Comparison of ENCODE assay signal across 19 mouse cellular contexts in the genomic region with DNA sequence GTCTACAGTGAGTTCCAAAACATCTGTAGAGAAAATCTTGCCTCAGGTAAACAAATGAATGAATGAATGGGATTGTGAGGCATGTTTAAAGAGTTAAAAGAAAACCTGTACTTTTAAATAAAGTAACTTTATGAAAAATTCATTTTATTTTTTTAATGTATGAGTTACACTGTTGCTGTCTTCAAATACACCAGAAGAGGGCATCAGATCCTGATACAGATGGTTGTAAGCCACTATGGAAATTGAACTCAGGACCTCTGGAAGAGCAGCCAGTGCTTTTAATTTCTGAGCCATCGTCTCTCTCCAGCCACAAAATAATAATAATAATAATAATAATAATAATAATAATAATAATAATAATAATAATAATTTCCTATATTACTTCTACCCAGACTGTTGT. TPM values are rescaled to one million over a fixed set of nuclear protein-coding genes. Genes with fewer than 3 reads are reported as not detected.
A peak's percentile ranks its signal among the peaks of the same experiment; 100 is the strongest.
DNase-seq lines count a peak whose midpoint lies in the region; ATAC-seq and TF ChIP-seq lines count a peak whose summit lies in the region.
"Had no signal": no experiment of that assay in that cellular context is flagged by ENCODE, and none has a peak within 500 bp of the region (broad histone marks: within the 10 kb centered on the region; RNA-seq: fewer than 3 reads in every experiment).

No protein-coding gene starts in this region.

- H3K4me3 ChIP-seq in forebrain, postnatal 0 days (ENCODE audit: low read depth, low read length), result no peak overlapping the region
- H3K4me3 ChIP-seq in forebrain, embryonic 13.5 days, result no peak overlapping the region
- H3K4me3 ChIP-seq in liver, embryonic 13.5 days (replicated peaks), result peak overlapping the region; percentile 93
- no peak overlapping the region for H3K4me3 ChIP-seq in liver, embryonic 11.5 days (ENCODE audit: low read depth, low read length)
- H3K4me3 ChIP-seq in stomach, postnatal 0 days (ENCODE audit: low read depth, low read length), result no peak overlapping the region
- H3K4me3 ChIP-seq: hindbrain, embryonic 12.5 days; intestine, embryonic 15.5 days; limb, embryonic 13.5 days; neural tube, embryonic 13.5 days had no signal

- H3K9ac ChIP-seq in forebrain, postnatal 0 days, result no peak overlapping the region
- no peak overlapping the region for H3K9ac ChIP-seq in forebrain, embryonic 13.5 days
- peak overlapping the region; percentile 97; the same call in 1 of the 2 replicates for H3K9ac ChIP-seq in liver, embryonic 13.5 days
- no peak overlapping the region for H3K9ac ChIP-seq in liver, embryonic 11.5 days (ENCODE audit: low read depth, low read length)
- H3K9ac ChIP-seq in stomach, postnatal 0 days (ENCODE audit: low read length), result no peak overlapping the region
- H3K9ac ChIP-seq: hindbrain, embryonic 12.5 days; intestine, embryonic 15.5 days; limb, embryonic 13.5 days; neural tube, embryonic 13.5 days had no signal

- no peaks in the 10 kb centered on the region for H3K27me3 ChIP-seq in forebrain, postnatal 0 days (ENCODE audit: insufficient read depth, low read length)
- H3K27me3 ChIP-seq in forebrain, embryonic 13.5 days, result no peaks in the 10 kb centered on the region
- no peaks in the 10 kb centered on the region for H3K27me3 ChIP-seq in liver, embryonic 13.5 days
- no peaks in the 10 kb centered on the region for H3K27me3 ChIP-seq in liver, embryonic 11.5 days (replicated peaks; ENCODE audit: control insufficient read depth, insufficient read depth, low read length)
- no peaks in the 10 kb centered on the region for H3K27me3 ChIP-seq in stomach, postnatal 0 days (ENCODE audit: control insufficient read depth, insufficient read depth, low read length)
- H3K27me3 ChIP-seq: hindbrain, embryonic 12.5 days; intestine, embryonic 15.5 days; limb, embryonic 13.5 days; neural tube, embryonic 13.5 days had no signal

- H3K9me3 ChIP-seq in forebrain, postnatal 0 days (ENCODE audit: low read length), result no peaks in the 10 kb centered on the region
- H3K9me3 ChIP-seq in forebrain, embryonic 13.5 days (replicated peaks), result no peaks in the 10 kb centered on the region
- H3K9me3 ChIP-seq in liver, embryonic 13.5 days (replicated peaks), result no peaks in the 10 kb centered on the region
- no peaks in the 10 kb centered on the region for H3K9me3 ChIP-seq in liver, embryonic 11.5 days (ENCODE audit: control insufficient read depth, low read length)
- H3K9me3 ChIP-seq in stomach, postnatal 0 days (ENCODE audit: control insufficient read depth, low read length), result no peaks in the 10 kb centered on the region
- H3K9me3 ChIP-seq: hindbrain, embryonic 12.5 days; intestine, embryonic 15.5 days; limb, embryonic 13.5 days; neural tube, embryonic 13.5 days had no signal

- TF ChIP-seq CTCF in forebrain, postnatal 0 days (IDR thresholded peaks at IDR 0.05; ENCODE audit: low read depth), result 0 out of 2 replicates have a peak, but pooled peaks have one; percentile 13
- peak; percentile 52 for TF ChIP-seq CTCF in stomach, postnatal 0 days (IDR thresholded peaks at IDR 0.05; ENCODE audit: low read depth)

- ATAC-seq in forebrain, postnatal 0 days, result no peak
- no peak for ATAC-seq in forebrain, embryonic 13.5 days
- no peak for ATAC-seq in liver, embryonic 13.5 days (ENCODE audit: low read depth)
- no peak for ATAC-seq in liver, embryonic 11.5 days (replicated peaks; ENCODE audit: low FRiP score)
- no peak for ATAC-seq in stomach, postnatal 0 days (ENCODE audit: low FRiP score, low TSS enrichment)
- ATAC-seq: intestine, embryonic 15.5 days had no signal

- peaks cover 3% of the 10 kb centered on the region; the same call in 1 of the 2 replicates for H3K4me1 ChIP-seq in forebrain, postnatal 0 days (ENCODE audit: insufficient read depth)
- peaks cover 14% of the 10 kb centered on the region for H3K4me1 ChIP-seq in forebrain, embryonic 13.5 days
- H3K4me1 ChIP-seq in liver, embryonic 13.5 days (replicated peaks), result peaks cover 51% of the 10 kb centered on the region
- peaks cover 16% of the 10 kb centered on the region for H3K4me1 ChIP-seq in liver, embryonic 11.5 days (replicated peaks; ENCODE audit: control insufficient read depth, insufficient read depth, low read length)
- 0 out of 2 replicates have a peak, but pooled peaks cover 4% of the 10 kb centered on the region for H3K4me1 ChIP-seq in stomach, postnatal 0 days (replicated peaks; ENCODE audit: control insufficient read depth, insufficient read depth)
- H3K4me1 ChIP-seq: intestine, embryonic 15.5 days had no signal

- WGBS in forebrain, postnatal 0 days, result 90% methylated on average over 1 of the region's 1 CpGs
- WGBS in forebrain, embryonic 13.5 days, result 81% methylated on average over 1 of the region's 1 CpGs
- WGBS in liver, embryonic 13.5 days (ENCODE audit: insufficient replicate concordance), result 81% methylated on average over 1 of the region's 1 CpGs
- WGBS in liver, embryonic 11.5 days, result 82% methylated on average over 1 of the region's 1 CpGs
- 83% methylated on average over 1 of the region's 1 CpGs for WGBS in stomach, postnatal 0 days

- H3K36me3 ChIP-seq in forebrain, postnatal 0 days (ENCODE audit: insufficient read depth), result 0 out of 2 replicates have a peak, but pooled peaks cover 3% of the 10 kb centered on the region
- H3K36me3 ChIP-seq in forebrain, embryonic 13.5 days (ENCODE audit: poor library complexity, severe bottlenecking), result peaks cover 26% of the 10 kb centered on the region
- peaks cover 59% of the 10 kb centered on the region for H3K36me3 ChIP-seq in liver, embryonic 13.5 days
- peaks cover 13% of the 10 kb centered on the region for H3K36me3 ChIP-seq in liver, embryonic 11.5 days (ENCODE audit: control insufficient read depth, insufficient read depth, low read length)
- H3K36me3 ChIP-seq in stomach, postnatal 0 days (ENCODE audit: control insufficient read depth, insufficient read depth, low read length), result peaks cover 8% of the 10 kb centered on the region; the same call in 1 of the 2 replicates

- H3K4me2 ChIP-seq in forebrain, postnatal 0 days (ENCODE audit: low read depth), result no peak overlapping the region
- no peak overlapping the region for H3K4me2 ChIP-seq in forebrain, embryonic 13.5 days
- peak overlapping the region; percentile 74 for H3K4me2 ChIP-seq in liver, embryonic 13.5 days
- H3K4me2 ChIP-seq in liver, embryonic 11.5 days, result no peak overlapping the region
- no peak overlapping the region for H3K4me2 ChIP-seq in stomach, postnatal 0 days (replicated peaks; ENCODE audit: low read depth)
- H3K4me2 ChIP-seq: hindbrain, embryonic 12.5 days; intestine, embryonic 15.5 days; limb, embryonic 13.5 days; neural tube, embryonic 13.5 days had no signal

- no peak for TF ChIP-seq EP300 in stomach, postnatal 0 days (optimal IDR thresholded peaks at IDR 0.05)

- no peak for DNase-seq in forebrain, postnatal 0 days
- DNase-seq in liver, embryonic 13.5 days, result no peak
- no peak for DNase-seq in liver, embryonic 11.5 days (ENCODE audit: low spot score)
- peak; percentile 30 for DNase-seq in NIH3T3 (ENCODE audit: low read depth)
- DNase-seq in stomach, postnatal 0 days (ENCODE audit: low spot score), result no peak
- DNase-seq in adrenal gland, postnatal 14 days, result no peak
- DNase-seq: adrenal gland, postnatal 25 days; B cell, adult 2 months; cerebellum, adult 18-20 months; heart, adult 18-20 months; kidney, postnatal 10 days; layer of hippocampus, adult 9-11 months; lung, postnatal 10 days; thymus, postnatal 14 days had no signal

- no peak overlapping the region for H3K27ac ChIP-seq in forebrain, postnatal 0 days (ENCODE audit: low read depth, low read length)
- H3K27ac ChIP-seq in forebrain, embryonic 13.5 days, result no peak overlapping the region
- peak overlapping the region; percentile 4; the same call in 1 of the 2 replicates for H3K27ac ChIP-seq in liver, embryonic 13.5 days
- H3K27ac ChIP-seq in liver, embryonic 11.5 days (ENCODE audit: low read depth, low read length), result no peak overlapping the region
- no peak overlapping the region for H3K27ac ChIP-seq in stomach, postnatal 0 days (replicated peaks)
- H3K27ac ChIP-seq: hindbrain, embryonic 12.5 days; intestine, embryonic 15.5 days; limb, embryonic 13.5 days; neural tube, embryonic 13.5 days had no signal

RNA-seq across cellular contexts. Expression of a gene that starts 3.9 kb away (rescaled TPM):
- total RNA-seq in forebrain, postnatal 0 days (2014; rRNA removed), result 86.4 and 99.3 TPM in 2 replicates
- polyA plus RNA-seq in forebrain, postnatal 0 days (2015; fragmentation: Nextera tagmentation; extraction: Ambion mirVana), result 107 and 109 TPM in 2 replicates
- 81.2 and 81.4 TPM in 2 replicates for polyA plus RNA-seq in forebrain, embryonic 13.5 days (2015; fragmentation: Nextera tagmentation; extraction: Ambion mirVana)
- 405 and 440 TPM in 2 replicates for polyA plus RNA-seq in liver, embryonic 13.5 days (2015; fragmentation: Nextera tagmentation; extraction: Ambion mirVana)
- polyA plus RNA-seq in liver, embryonic 11.5 days (2014; fragmentation: Nextera tagmentation; extraction: Ambion mirVana), result 372 and 407 TPM in 2 replicates
- 123 and 127 TPM in 2 replicates for polyA plus RNA-seq in stomach, postnatal 0 days (2015; fragmentation: Nextera tagmentation; extraction: Ambion mirVana)
- 509 and 525 TPM in 2 replicates for total RNA-seq in adrenal gland, postnatal 14 days (2021)

RNA-seq across cellular contexts. Expression of a gene that starts 9.2 kb away (rescaled TPM):
- 5.5 and 7.6 TPM in 2 replicates for total RNA-seq in forebrain, postnatal 0 days (2014; rRNA removed)
- polyA plus RNA-seq in forebrain, postnatal 0 days (2015; fragmentation: Nextera tagmentation; extraction: Ambion mirVana), result 8.5 and 9.6 TPM in 2 replicates
- polyA plus RNA-seq in forebrain, embryonic 13.5 days (2015; fragmentation: Nextera tagmentation; extraction: Ambion mirVana), result 10.5 and 11.1 TPM in 2 replicates
- 1.0 and 1.2 TPM in 2 replicates for polyA plus RNA-seq in liver, embryonic 13.5 days (2015; fragmentation: Nextera tagmentation; extraction: Ambion mirVana)
- polyA plus RNA-seq in liver, embryonic 11.5 days (2014; fragmentation: Nextera tagmentation; extraction: Ambion mirVana), result 3.6 and 4.2 TPM in 2 replicates
- 2.2 and 2.8 TPM in 2 replicates for polyA plus RNA-seq in stomach, postnatal 0 days (2015; fragmentation: Nextera tagmentation; extraction: Ambion mirVana)
- 4.3 and 5.6 TPM in 2 replicates for total RNA-seq in adrenal gland, postnatal 14 days (2021)

RNA-seq across cellular contexts. Expression of a gene that starts 19.1 kb away (rescaled TPM):
- total RNA-seq in forebrain, postnatal 0 days (2014; rRNA removed), result 10.4 and 12.7 TPM in 2 replicates
- polyA plus RNA-seq in forebrain, postnatal 0 days (2015; fragmentation: Nextera tagmentation; extraction: Ambion mirVana), result 1.3 and 1.5 TPM in 2 replicates
- polyA plus RNA-seq in forebrain, embryonic 13.5 days (2015; fragmentation: Nextera tagmentation; extraction: Ambion mirVana), result 1.8 and 2.3 TPM in 2 replicates
- 0.47 and 0.96 TPM in 2 replicates for polyA plus RNA-seq in liver, embryonic 13.5 days (2015; fragmentation: Nextera tagmentation; extraction: Ambion mirVana)
- 2.1 and 2.9 TPM in 2 replicates for polyA plus RNA-seq in liver, embryonic 11.5 days (2014; fragmentation: Nextera tagmentation; extraction: Ambion mirVana)
- polyA plus RNA-seq in stomach, postnatal 0 days (2015; fragmentation: Nextera tagmentation; extraction: Ambion mirVana), result 1.0 and 1.1 TPM in 2 replicates
- total RNA-seq in adrenal gland, postnatal 14 days (2021), result 16.5 and 16.6 TPM in 2 replicates

RNA-seq across cellular contexts. Expression of a gene that starts 59.1 kb away (rescaled TPM):
- total RNA-seq in forebrain, postnatal 0 days (2014; rRNA removed), result 39.6 and 43.4 TPM in 2 replicates
- 45.6 and 46.4 TPM in 2 replicates for polyA plus RNA-seq in forebrain, postnatal 0 days (2015; fragmentation: Nextera tagmentation; extraction: Ambion mirVana)
- 35.9 and 36.2 TPM in 2 replicates for polyA plus RNA-seq in forebrain, embryonic 13.5 days (2015; fragmentation: Nextera tagmentation; extraction: Ambion mirVana)
- polyA plus RNA-seq in liver, embryonic 13.5 days (2015; fragmentation: Nextera tagmentation; extraction: Ambion mirVana), result 21.9 and 26.8 TPM in 2 replicates
- polyA plus RNA-seq in liver, embryonic 11.5 days (2014; fragmentation: Nextera tagmentation; extraction: Ambion mirVana), result 34.1 and 36.0 TPM in 2 replicates
- 23.6 and 24.5 TPM in 2 replicates for polyA plus RNA-seq in stomach, postnatal 0 days (2015; fragmentation: Nextera tagmentation; extraction: Ambion mirVana)
- 26.3 and 31.9 TPM in 2 replicates for total RNA-seq in adrenal gland, postnatal 14 days (2021)
